Mouse (Mus musculus) granulocyte monocyte progenitor cell, adult 5-6 weeks (primary cell): ENCODE results near the gene Gm29797. TPM values are rescaled to one million over a fixed set of nuclear protein-coding genes. Genes with fewer than 3 reads are reported as not detected.

Source experiments
- ATAC-seq: replicated peaks from 2 replicates; pipeline ENCODE4 v1.8.0; 2016; ENCODE audit warnings: mild to moderate bottlenecking, moderate TSS enrichment, inconsistent platforms; ENCODE audit not compliant: poor library complexity, severe bottlenecking
- total RNA-seq, 2 experiments: library from RNA; stranded (forward) in 1 of 2; stranded (reverse) in 1 of 2; fragments of 200-712, 200-1000 nt in 1 of 2; fragments of >200 nt in 1 of 2; fragmentation: Nextera tagmentation in 1 of 2; gene quantifications; 2 replicates each; pipeline ENCODE4 v1.2.3; 2014 to 2017

Gm29797 gene
- total RNA-seq, 2 experiments from 2014 or later = not detected

DNA sequence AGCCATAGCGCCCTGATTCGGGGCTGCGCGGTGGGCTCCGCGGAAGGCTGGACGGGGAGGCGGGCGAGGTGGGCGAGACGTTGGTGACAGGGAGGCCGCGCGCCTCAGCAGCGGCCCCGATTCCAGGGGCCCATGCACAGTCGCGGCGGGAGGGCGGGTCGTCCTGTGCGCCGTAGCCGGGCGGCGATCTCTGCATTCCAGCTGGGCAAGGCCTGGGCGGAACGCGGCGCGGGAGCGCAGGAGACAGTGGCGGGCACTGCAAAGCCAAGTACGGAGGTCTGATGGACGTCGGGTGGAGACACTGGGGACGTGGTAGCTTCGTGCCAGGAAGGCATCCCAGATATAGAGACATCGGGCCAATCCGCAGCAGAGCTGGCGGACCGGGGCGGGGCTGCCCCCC, 14.5 kb downstream of the Gm29797 start, which contains the start of gene Sox18:
Gene Sox18, minus strand, starts transcription at position 315 of the 400 bp plus-strand sequence.
- peak; percentile 4; the same call in 1 of the 2 replicates for ATAC-seq

DNA sequence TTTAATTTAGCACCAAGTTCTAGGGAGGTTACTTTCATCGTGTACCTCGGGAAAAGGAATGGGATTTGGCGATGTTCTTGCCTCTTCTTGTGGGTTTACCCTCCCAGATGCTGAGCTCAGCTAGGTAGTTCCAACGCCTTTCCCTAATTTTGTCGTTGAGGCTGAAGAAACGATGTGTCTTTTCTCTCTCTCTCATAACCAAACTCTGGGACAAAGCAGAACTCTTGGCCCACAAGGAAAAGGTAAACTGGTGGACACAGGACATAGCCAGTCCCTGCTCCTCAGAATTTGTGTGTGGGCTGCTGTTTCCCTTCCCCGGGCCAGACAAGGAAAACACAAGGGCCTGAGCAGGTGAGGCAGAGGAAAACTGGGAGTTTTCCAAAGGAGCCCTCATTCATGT, 15.2 kb downstream of the Gm29797 start:
- ATAC-seq = no peak

DNA sequence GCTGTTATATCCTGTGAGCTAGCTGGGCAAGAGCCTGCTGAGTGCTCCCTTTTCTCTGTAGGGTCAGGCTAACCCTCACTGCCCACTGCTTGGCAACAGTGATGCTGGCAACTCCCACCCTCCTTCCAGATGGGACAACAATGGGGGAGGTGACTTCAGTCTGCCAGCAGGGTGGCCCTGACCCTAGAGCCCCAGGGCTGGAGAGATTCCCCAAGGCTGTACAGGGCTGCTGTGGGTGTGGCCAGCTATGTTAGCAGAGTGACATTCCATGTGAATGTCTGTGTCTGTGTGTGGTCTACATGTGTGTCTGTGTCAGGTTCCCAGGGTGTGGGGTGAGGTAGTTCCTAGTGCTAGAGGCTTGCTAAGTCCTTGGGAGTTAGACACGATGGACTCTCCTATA, 16.7 kb downstream of the Gm29797 start:
- ATAC-seq = no peak

DNA sequence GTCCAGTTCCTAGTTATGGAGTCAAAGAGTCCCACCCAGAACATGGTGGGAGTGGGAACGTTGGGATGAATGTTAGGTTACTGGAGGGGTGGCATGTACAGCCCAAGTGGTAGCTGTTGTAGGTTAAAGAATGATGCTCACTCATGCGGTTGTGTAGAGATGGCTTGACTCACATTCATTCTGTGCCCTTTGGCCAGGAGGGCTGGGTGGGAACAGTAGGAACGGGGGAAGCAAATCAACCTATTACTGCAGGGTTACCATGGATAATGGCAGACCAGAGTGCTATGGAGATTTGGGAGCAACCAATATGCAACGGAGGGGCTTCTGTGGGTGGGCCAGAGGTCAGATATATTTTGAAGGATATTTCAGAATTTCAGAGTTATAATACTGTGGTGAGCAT, 18.1 kb downstream of the Gm29797 start:
- ATAC-seq = no peak

DNA sequence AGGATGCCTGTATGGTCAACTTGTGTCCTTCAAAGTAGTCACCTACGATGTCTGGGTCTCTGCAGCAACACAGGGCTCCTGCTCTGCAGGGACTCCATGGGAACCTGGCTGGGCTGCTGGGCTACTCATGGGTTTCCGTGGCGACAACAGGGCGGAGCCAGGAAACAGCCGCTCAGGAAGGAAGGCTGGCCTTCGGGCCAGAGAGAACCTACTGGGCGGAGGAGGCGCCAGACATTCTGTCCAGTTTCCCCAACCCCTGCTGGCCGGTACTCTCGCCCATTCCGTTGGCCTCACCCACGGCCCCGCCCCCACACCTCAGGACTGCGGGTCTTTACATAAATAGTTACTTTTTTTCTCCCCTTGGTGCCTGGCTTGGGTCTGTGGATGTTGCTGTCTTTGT, 18.6 kb downstream of the Gm29797 start:
- ATAC-seq = peak; percentile 51

DNA sequence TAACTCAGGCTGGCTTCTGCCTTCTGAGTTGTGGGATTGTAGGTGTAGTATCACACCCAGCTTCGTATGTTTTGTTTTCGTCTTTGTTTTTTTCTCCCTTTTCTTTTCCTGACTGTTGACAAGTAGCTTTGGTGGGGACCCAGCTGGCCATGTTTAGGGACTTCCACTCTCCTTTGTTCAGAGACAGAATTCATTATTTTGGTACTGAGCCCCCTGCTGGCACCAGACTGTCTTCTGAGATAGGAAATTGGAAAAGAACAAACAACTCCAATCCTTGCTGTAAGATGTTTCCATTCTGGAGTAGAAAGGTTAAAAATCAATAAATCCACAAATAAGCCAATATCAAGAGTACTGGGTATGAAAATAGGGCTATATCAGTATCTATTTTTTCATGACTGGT, 19.6 kb downstream of the Gm29797 start:
- ATAC-seq = no peak

DNA sequence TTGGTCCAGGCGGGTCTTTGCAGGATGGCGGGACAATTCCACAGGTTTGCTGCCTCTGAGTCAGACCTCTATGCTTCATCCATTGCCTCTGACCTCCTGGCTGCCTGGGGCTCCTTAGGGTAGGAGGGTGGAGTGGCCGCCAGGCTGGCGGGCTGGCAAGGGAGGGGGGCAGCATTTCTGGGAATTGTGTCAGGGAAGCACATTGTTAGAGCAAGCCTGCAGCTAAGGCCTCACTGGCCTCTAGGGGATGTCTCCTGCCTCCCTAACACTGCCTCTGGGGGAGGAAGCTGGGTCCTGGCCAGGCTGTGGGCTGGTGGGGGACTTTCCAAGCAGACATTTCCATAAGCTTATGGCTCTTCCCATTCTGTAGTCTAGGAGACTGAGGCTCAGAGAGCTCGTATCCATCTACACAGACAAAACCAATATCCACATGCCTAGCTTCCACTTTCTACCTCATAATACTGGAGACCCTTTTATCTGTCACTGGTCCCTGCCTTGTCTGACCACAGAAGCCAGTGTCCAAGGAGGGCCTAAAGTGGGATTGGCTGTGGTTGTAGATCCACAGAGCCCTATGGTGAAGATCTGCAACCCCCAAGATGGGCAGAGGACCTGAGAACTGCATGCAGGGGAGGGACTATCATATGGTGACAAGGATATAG, 20.4 kb downstream of the Gm29797 start:
- ATAC-seq = no peak

DNA sequence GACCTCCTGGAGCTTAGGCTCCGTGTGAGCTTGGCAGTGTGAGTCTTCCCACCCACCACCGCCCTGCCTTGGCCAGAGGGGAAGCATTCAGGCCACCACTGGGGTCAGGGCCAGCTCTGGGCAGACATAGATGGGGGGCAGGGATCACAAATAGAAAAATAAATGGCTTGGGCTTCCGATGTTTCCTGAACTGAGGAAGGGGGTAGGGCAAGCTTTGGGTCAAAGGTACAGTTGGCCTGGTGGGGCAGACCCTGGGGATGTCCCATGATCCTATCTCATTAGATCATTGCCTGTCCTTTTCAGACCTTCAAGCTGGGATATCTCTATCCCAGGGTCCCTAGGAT, 20.9 kb downstream of the Gm29797 start:
- no peak for ATAC-seq

DNA sequence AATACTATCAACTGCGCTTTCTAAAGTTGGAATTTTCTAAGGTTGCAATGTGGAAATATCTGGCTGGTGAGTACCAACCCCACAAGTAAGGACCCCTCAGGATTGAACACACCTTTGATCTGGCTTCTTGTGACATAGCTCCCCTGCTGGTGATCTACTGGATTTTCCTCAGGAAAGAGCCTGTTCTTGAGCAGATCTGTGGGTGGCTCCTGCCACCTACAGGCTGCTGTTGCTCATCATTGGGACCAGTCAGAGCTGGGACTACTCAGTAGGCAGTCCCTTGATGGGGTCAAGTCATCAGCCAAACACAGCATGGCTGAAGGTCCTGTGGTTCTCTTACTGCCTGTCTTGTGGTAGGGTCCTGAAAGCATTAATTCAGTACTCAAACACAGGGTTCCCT, 21.9 kb downstream of the Gm29797 start:
- ATAC-seq = peak; percentile 70

DNA sequence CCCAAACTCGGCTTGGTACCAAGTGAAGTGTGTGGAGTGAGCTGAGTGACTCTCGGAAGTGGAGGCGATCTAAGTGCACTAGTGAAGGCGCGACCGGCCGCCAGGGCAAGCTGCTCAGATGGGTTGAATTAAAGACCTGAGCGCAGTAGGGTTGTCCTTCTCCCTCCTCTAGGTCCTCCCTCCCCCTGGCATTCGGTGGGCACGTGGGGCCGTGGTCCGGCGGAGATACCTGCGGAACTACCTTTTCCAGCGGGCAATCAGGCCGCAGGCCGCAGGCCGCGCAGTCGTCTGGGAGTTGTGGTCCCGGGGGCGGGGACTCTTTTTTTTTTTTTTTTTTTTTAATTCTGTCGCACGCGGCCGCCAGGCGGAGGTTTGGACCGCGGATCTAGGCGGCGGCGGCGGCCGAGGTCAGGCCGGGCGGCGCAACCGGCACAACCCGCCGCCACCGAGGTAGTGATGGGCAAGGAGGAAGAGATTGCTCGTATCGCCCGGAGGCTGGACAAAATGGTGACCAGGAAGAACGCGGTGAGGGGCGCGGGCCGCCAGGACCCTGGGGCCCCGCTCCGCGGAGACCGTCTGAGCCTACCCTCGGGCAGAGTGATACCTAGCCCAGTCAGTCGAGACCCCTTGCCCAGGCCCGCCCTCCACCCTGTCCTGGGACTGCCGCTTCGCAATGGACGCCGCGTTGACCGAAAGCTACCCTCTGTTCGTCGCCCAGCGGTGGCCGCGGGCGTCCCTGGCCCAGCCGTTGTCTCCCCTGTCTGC, 23.3 kb downstream of the Gm29797 start, which contains the start of gene Tcea2:
Gene Tcea2, plus strand, starts transcription at position 360 of the 765 bp plus-strand sequence.
- peak; percentile 29 for ATAC-seq

DNA sequence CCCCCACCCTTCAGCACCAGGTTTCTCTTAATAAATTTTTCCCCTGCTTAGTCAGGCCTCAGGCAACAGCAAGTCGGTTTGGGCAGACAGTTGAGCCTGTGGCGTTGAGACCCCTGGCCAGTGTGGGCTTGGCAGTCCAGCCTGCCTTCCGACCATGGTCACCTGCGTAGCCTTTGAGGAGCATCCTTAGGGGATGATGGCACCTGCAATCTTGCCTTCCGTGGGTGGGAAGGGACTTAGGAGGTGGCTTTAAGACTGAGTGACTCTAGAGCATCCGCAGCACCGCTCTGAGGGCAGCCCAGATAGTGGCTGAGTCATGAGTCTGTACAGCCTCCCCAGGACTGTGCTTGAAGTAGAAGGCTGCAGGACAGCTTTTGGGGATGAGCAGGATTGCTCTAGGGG, 23.9 kb downstream of the Gm29797 start:
- peak; percentile 23 for ATAC-seq

DNA sequence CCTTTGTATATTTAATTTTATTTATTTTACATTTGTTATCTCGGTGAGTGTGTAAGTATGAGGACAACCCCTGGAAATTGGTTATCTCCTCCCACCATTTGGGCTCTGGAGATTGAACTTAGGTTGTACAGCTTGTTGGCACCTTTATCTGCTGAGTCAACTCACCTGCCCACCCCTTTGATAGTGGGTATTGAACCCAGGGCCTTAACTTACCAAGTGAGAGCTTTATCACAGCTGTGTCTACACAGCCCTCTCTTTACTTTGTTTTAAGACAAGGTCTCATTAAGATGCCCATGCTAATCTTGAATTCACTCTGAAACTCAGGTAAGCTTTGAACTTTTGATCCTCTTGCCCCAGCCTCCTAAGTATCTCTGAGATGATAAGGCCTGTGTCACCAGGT, 25.1 kb downstream of the Gm29797 start:
- no peak for ATAC-seq

DNA sequence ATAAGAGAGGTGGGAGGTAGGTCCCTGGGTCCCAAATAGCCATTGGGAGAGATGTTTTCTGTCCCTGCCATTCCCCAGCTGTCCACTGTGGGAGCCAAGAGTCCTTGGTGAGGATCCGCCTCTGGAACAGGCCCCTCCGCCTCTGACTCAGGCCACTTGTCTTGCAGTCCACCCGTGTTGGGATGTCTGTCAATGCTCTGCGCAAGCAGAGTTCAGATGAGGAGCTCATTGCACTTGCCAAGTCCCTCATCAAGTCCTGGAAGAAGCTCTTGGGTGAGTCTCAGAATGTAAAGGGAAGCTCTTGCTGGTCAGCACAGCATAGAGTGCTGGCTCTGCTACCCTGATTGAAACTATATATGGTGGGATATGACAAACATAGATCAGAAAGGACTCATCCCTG, 26.5 kb downstream of the Gm29797 start:
- ATAC-seq = no peak

DNA sequence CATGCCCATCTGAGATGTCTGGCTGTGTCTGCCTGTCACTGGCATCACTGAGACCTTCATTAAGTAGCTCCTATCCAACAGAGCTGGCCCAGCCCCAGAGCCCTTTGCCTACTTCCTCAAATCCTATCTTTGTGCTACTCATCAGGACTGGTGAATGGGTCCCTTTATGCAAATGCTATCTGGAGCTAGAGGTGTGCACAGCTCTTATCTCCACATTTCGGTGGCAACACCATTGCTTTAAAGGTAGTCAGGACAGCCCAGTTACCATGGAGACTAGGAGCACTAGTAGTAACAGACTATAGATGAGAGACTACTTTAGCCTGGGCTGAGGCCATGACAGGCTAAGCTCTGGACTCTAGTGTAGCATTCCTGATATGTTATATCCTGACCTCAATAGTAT, 27.9 kb downstream of the Gm29797 start:
- ATAC-seq = peak; percentile 29

DNA sequence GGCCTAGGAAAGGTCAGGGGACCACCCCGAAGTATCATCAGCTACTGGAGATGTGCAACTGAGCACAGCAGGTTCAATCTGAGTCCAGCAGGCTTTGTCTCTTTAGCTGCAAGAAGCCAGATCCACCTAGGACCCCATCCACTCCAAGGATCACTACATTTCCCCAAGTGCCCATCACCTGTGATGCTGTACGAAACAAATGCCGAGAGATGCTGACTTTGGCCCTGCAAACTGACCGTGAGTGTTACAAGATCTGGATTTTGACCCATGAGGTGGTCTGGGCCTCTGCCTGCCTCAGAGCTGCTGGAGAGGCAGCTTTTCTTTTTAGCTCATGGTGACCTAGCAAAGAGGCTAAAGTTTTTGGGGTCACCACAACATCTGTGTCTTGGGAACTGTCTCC, 28.9 kb downstream of the Gm29797 start:
- no peak for ATAC-seq

DNA sequence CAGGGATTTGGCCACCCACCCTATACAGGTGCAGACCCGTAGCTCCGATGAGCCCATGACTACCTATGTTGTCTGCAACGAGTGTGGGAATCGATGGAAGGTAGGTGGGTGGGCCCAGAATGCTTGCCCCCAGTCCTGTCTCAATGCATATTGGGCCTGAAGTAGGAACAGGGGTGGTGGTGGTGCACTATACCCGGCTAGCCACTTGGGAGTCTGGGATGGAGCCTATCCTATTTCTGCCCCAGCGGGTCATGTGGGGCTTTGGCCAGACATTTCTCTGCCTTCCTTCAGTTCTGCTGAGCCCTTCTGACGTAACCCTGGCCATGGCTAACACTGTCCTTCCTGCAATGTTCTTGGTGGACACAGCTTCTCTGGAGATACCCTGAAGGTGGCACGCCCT, 30.8 kb downstream of the Gm29797 start:
- no peak for ATAC-seq

DNA sequence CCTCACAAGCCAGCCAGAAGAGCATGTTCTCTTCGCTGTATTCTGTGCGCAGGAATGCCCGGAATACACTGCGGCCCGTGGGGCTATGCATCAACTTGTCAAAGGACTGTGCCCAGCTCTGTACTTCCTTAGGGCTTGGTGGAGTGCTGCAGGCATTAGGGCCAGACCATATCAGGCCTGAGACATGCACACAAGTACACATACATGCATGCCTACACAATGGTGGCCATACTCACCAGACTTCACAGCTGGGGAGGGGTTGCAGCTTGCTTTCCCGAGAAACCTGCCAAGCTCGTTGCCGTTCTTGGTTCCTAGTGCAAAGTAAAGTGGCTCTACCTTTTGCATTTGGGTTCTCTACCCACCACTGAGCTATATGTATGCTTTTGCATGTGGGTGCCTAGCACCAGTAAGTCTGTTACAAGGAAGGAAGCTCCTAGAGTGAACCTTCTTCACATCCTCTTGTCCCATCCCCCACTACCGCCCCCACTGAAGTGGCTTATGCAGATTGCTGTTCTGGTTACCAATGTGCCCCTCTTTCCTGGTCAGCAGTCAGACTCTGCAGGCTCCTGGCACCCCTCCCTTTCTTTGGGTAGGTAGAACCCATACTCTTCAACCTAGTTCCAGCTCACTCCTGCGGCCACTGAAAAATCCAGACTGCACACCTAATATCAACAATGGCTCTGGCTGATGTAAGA, 32.8 kb downstream of the Gm29797 start:
- ATAC-seq = no peak

DNA sequence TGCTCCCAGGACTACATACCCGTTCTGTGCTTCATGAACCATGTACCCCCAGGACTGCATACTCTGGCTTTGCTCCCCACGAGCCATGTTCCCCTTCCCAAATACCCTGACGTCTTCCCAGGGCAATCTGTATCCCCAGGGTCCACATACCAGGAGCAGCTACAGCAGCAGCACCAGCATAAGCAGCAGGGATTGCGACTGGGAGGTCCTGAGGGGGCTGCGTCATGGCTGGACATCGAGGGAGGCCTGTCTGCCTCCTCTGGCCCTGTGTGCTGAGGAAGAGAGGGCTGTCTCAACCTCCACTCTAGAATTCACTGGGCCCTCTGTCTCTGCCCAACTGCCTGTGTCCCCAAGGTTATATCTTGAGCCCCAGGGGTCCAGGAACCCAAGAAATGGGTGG, 34.2 kb downstream of the Gm29797 start:
- no peak for ATAC-seq

DNA sequence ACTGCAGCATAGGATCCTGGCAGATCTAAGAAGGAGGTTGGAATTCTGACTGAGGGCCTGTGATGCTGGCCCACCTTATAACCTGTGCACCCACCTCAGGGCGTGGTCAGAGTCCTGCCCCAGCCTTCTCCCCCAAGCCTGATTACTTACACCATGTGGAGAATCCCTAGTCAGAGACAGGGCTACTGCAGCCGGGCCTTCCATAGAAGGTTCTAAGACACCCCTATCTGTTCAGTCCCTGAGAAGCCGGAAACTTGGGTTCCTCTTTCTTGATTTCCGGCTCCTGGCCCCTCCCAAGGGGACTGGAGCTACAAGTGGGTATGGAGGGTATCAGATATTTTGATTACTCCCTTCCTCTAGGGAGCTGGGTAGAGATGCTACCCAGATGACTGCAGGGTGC, 34.7 kb downstream of the Gm29797 start:
- ATAC-seq = peak; percentile 61

DNA sequence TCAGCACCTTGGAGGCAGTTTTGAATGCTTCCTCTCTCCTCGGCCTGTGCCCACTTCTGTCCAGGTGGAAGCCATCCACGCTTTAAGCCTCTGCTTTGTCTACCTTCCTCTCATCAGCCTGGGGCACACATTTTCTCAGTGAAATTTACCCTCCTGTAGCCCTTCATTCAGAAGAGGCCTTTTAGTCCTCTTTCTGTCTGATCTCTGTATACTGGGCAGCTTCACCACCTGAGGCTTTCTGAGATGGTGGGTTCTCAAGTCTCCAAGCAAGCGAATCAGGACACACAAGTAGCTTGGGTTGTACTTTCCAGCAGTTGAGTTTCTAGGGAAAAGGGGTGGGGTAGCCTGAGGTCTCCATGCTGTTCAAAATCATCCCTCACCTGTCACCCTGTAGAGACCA, 35.5 kb downstream of the Gm29797 start:
- ATAC-seq = no peak
